Mouse (Mus musculus) ES-Bruce4 (cell line): ENCODE measurements around the gene Haghl.

Experiments
- CTCF ChIP-seq: IDR thresholded peaks from one replicate; pipeline ENCODE4 v1.8.1; 2011; ENCODE audit warnings: low read depth, low read length
- EP300 ChIP-seq: IDR thresholded peaks from 2 replicates; pipeline ENCODE4 v1.6.1; 2011; ENCODE audit warnings: low read depth, low read length; ENCODE audit not compliant: insufficient read depth
- POLR2A ChIP-seq: IDR thresholded peaks from one replicate; pipeline ENCODE4 v1.8.1; 2011; ENCODE audit warnings: low read length; ENCODE audit not compliant: insufficient read depth

DNA sequence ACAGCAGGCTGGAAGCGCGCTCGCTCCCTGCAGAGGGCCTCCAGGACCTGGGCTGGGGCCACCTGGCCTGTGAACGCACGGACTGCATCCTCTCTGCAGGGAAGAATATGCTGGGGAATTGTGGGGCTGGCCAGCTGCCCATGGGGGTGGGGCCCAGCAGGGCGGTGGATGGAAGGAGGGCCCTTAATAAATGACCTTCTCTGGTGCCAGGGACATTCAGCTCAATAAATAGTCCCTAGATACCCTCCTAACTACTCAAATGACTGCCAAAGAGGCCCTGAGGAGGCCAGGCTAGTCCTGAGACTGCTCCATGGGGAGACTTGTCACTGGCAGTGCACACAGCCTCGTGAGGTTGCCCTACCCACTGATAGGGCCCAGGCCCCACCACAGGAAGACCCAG lies 2.4 kb downstream of the Haghl start:
- TF ChIP-seq POLR2A (no peak), CTCF (no peak), EP300 (no peak)
